Mouse (Mus musculus): ENCODE measurements around the gene Tac1.

GRCm38 (mm10) chr6:7555688-7556476 lies 1.2 kb downstream of the Tac1 start:
- TF ChIP-seq POLR2A (IDR thresholded peaks at IDR 0.05; ENCODE audit: borderline replicate concordance, extremely low read depth, insufficient read depth, insufficient read length, poor library complexity, severe bottlenecking) (no peak), CTCF (IDR thresholded peaks at IDR 0.05; ENCODE audit: borderline replicate concordance, extremely low read depth, insufficient read depth, insufficient read length) (no peak)

Data from brain, embryonic 14.5 days (tissue).